Comparison of ENCODE assay signal across 8 mouse cellular contexts in the genomic region with DNA sequence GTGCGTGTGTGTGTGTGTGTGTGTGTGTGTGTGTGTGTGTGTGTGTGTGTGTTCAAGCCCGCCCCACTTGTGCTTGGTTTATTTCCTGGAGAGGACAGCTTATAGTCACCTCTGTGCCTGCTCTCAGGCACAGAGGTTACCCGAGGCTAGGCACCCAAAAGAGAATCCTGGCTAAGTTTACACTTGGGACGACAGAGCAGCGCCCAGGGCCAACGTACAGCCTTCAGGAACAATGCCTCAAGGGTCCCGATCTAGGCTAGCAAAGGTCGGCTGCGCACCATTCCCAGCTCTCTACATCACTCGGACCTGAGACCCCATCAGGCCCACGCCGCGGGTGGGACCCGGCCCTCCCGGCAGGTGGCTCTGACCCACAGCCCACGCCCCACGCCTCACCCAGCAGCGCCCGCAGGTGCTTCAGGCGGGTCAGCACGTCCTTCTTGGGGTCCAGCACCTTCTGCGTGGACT. TPM values are rescaled to one million over a fixed set of nuclear protein-coding genes. Genes with fewer than 3 reads are reported as not detected.
DNase-seq lines count a peak whose midpoint lies in the region; ATAC-seq and TF ChIP-seq lines count a peak whose summit lies in the region.

No protein-coding gene starts in this region.

- TF ChIP-seq CTCF in heart, postnatal 0 days (IDR thresholded peaks at IDR 0.05; ENCODE audit: low read depth): no peak
- no peak for TF ChIP-seq CTCF in E14TG2a.4 (conservative IDR thresholded peaks at IDR 0.05; ENCODE audit: low read length)

- peaks cover 21% of the 10 kb centered on the region for H3K4me1 ChIP-seq in heart, postnatal 0 days (ENCODE audit: control insufficient read depth, insufficient read depth)
- peaks cover 12% of the 10 kb centered on the region for H3K4me1 ChIP-seq in E14TG2a.4 (replicated peaks; ENCODE audit: low read depth, low read length)
- H3K4me1 ChIP-seq in limb, embryonic 14.5 days (ENCODE audit: control insufficient read depth, insufficient read depth, low read length): no peaks in the 10 kb centered on the region
- peaks cover 24% of the 10 kb centered on the region for H3K4me1 ChIP-seq in neural tube, embryonic 13.5 days (replicated peaks)

- H3K27me3 ChIP-seq in heart, postnatal 0 days (ENCODE audit: control insufficient read depth, insufficient read depth, low read length): no peaks in the 10 kb centered on the region
- no peaks in the 10 kb centered on the region for H3K27me3 ChIP-seq in E14TG2a.4 (ENCODE audit: insufficient read depth, low read length)
- no peaks in the 10 kb centered on the region for H3K27me3 ChIP-seq in limb, embryonic 14.5 days (ENCODE audit: control insufficient read depth, insufficient read depth, low read length)
- no peaks in the 10 kb centered on the region for H3K27me3 ChIP-seq in neural tube, embryonic 13.5 days

- peak; percentile 9 for ATAC-seq in heart, postnatal 0 days (ENCODE audit: insufficient read depth, low read depth)
- ATAC-seq in erythroblast, adult 5-6 weeks (replicated peaks; ENCODE audit: low FRiP score, poor library complexity, severe bottlenecking): peak; percentile 34
- peak; percentile 7; the same call in 1 of the 2 replicates for ATAC-seq in limb, embryonic 14.5 days (ENCODE audit: low FRiP score, low read depth)
- peak; percentile 72 for ATAC-seq in neural tube, embryonic 13.5 days (ENCODE audit: low read depth)

- H3K9ac ChIP-seq in heart, postnatal 0 days (replicated peaks; ENCODE audit: low read depth, low read length): peak overlapping the region; percentile 66
- peak overlapping the region; percentile 82 for H3K9ac ChIP-seq in limb, embryonic 14.5 days (ENCODE audit: low read depth, low read length, severe bottlenecking)
- H3K9ac ChIP-seq in neural tube, embryonic 13.5 days: peak overlapping the region; percentile 90

- peak overlapping the region; percentile 87 for H3K4me2 ChIP-seq in heart, postnatal 0 days (ENCODE audit: low read depth, low read length)
- peak overlapping the region; percentile 84 for H3K4me2 ChIP-seq in limb, embryonic 14.5 days (replicated peaks; ENCODE audit: low read depth, low read length, severe bottlenecking)
- peak overlapping the region; percentile 76 for H3K4me2 ChIP-seq in neural tube, embryonic 13.5 days

- H3K4me3 ChIP-seq in heart, postnatal 0 days (ENCODE audit: low read depth, low read length): peak overlapping the region; percentile 81
- H3K4me3 ChIP-seq in E14TG2a.4 (replicated peaks; ENCODE audit: low read length): peak overlapping the region; percentile 99
- H3K4me3 ChIP-seq in limb, embryonic 14.5 days (replicated peaks; ENCODE audit: low read length): peak overlapping the region; percentile 83
- peak overlapping the region; percentile 92 for H3K4me3 ChIP-seq in neural tube, embryonic 13.5 days

- DNase-seq in heart, postnatal 0 days (ENCODE audit: low spot score): no peak
- no peak for DNase-seq in heart, adult 18-20 months
- DNase-seq in limb, embryonic 14.5 days (ENCODE audit: low spot score): no peak
- no peak for DNase-seq in right cerebral cortex, postnatal 14 days
- DNase-seq in cerebellum, adult 11 months: no peak

- H3K9me3 ChIP-seq in heart, postnatal 0 days (replicated peaks; ENCODE audit: control insufficient read depth, low read length): no peaks in the 10 kb centered on the region
- no peaks in the 10 kb centered on the region for H3K9me3 ChIP-seq in E14TG2a.4 (ENCODE audit: low read length)
- no peaks in the 10 kb centered on the region for H3K9me3 ChIP-seq in limb, embryonic 14.5 days (ENCODE audit: control insufficient read depth, low read length)
- H3K9me3 ChIP-seq in neural tube, embryonic 13.5 days: no peaks in the 10 kb centered on the region

- no peak for TF ChIP-seq POLR2A in limb, embryonic 14.5 days (IDR thresholded peaks at IDR 0.05; ENCODE audit: borderline replicate concordance, extremely low read depth, insufficient read depth, insufficient read length)

- H3K36me3 ChIP-seq in heart, postnatal 0 days (replicated peaks; ENCODE audit: control insufficient read depth, insufficient read depth, low read length): no peaks in the 10 kb centered on the region
- H3K36me3 ChIP-seq in E14TG2a.4 (ENCODE audit: insufficient read depth, low read length): no peaks in the 10 kb centered on the region
- no peaks in the 10 kb centered on the region for H3K36me3 ChIP-seq in limb, embryonic 14.5 days (ENCODE audit: control insufficient read depth, insufficient read depth, low read length)
- no peaks in the 10 kb centered on the region for H3K36me3 ChIP-seq in neural tube, embryonic 13.5 days

- peak overlapping the region; percentile 82 for H3K27ac ChIP-seq in heart, postnatal 0 days (ENCODE audit: low read depth)
- H3K27ac ChIP-seq in limb, embryonic 14.5 days (replicated peaks; ENCODE audit: low read depth, low read length): no peak overlapping the region
- H3K27ac ChIP-seq in neural tube, embryonic 13.5 days (replicated peaks): peak overlapping the region; percentile 74

- no peak for TF ChIP-seq EP300 in heart, postnatal 0 days (IDR thresholded peaks at IDR 0.05; ENCODE audit: low read depth)

- 0% methylated on average over 20 of the region's 22 CpGs for WGBS in heart, postnatal 0 days
- 1% methylated on average over 20 of the region's 22 CpGs for WGBS in limb, embryonic 14.5 days
- under 1% methylated on average over 21 of the region's 22 CpGs for WGBS in neural tube, embryonic 13.5 days

RNA-seq across cellular contexts. Expression of gene Ralgapa2, which starts 0.7 kb away (rescaled TPM):
- total RNA-seq in heart, postnatal 0 days (2014; rRNA removed; ENCODE audit: low replicate concordance): 21.4 and 21.7 TPM in 2 replicates
- polyA plus RNA-seq in heart, postnatal 0 days (2015; fragmentation: Nextera tagmentation; extraction: Ambion mirVana): 6.8 and 7.6 TPM in 2 replicates
- total RNA-seq in heart, adult 18-20 months (2021): 10 to 100 TPM; 38.7 to 41.1 TPM
- total RNA-seq in erythroblast, adult 5-6 weeks (2015; ENCODE audit: low replicate concordance): 10.2 and 10.7 TPM in 2 replicates
- 22.8 and 30.2 TPM in 2 replicates for total RNA-seq in erythroblast, adult 5-6 weeks (2017; ENCODE audit: low replicate concordance)
- 4.0 and 4.1 TPM in 2 replicates for polyA plus RNA-seq in limb, embryonic 14.5 days (2012; rRNA removed)
- polyA plus RNA-seq in limb, embryonic 14.5 days (2014; fragmentation: Nextera tagmentation; extraction: Ambion mirVana): 4.1 and 6.1 TPM in 2 replicates
- polyA plus RNA-seq in neural tube, embryonic 13.5 days (2015; fragmentation: Nextera tagmentation; extraction: Ambion mirVana): 9.3 and 9.4 TPM in 2 replicates

Comparison
In these comparisons a context has a peak if more than half of its experiments do, and no peak if none do; other contexts are left out.
1. ATAC-seq: peak in every context shown above with its lines; median percentile 72 in neural tube, embryonic 13.5 days; 34 in erythroblast, adult 5-6 weeks; 9 in heart, postnatal 0 days; 7 in limb, embryonic 14.5 days.